Mouse (Mus musculus) cerebellum, adult 9-11 months (tissue): Measurements from ENCODE around the gene Rad51d.

Experiments
- DNase-seq: peaks from one replicate; pipeline ENCODE4 v3.0.0; 2022

Rad51d gene

GRCm38 (mm10) chr11:82889524-82890341, 681 bp downstream of the Rad51d start:
- peak; percentile 41 for DNase-seq

DNA sequence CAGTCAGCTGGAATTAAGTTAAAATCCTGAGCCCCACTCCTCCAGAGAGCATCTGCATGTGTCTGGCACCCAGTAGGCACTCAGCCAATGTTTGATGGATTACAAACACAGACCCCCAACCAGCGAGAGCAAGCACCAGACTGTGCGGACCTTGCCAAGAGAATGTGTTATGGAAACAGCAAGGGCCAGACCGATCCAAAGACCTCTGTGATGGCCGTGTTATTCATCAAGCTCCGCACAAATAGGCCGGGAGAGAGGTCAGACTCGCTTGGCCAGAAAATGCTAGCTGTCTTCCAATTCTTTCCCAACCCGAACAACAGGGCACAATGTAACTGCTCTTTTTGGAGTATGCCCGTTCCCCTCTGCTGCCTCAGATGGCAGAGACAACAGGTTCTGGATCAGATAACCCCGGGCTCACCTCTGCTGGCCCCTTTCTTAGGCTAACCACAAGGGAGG, 1.9 kb downstream of the Rad51d start:
- no peak for DNase-seq

GRCm38 (mm10) chr11:82886559-82886958, 3.9 kb downstream of the Rad51d start:
- no peak for DNase-seq

- no peak for DNase-seq
Observed at GRCm38 (mm10) chr11:82883180-82883579, 7.2 kb downstream of the Rad51d start.

DNA sequence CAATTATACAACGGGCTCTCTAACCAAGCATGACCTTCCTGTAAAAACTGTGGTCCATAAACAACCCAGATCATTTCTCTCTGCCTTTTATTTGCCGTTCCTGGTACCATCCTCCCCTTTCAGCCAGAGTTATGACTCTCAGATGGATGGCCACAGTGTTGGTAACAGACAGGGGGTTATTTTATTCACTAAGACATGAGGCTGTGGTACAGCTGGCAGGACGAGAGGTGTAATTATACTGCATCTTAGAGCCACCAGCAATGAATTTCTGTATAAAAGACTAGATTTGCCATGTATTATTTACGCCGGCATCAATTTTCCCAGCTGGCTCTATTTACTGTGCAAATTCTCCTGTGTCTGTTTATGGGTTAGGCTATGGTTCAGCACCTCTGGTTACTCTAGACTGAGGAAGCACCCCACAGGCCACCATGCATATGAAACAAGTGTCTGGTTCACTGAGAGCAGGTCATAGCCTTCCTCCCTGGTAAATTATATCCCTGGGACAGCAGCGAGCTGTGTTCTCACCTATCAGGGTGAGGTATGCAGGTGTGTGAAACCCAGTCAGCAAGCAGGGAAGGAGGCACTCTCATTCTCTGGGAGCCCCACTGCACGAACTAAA, 12.6 kb downstream of the Rad51d start:
- no peak for DNase-seq

DNA sequence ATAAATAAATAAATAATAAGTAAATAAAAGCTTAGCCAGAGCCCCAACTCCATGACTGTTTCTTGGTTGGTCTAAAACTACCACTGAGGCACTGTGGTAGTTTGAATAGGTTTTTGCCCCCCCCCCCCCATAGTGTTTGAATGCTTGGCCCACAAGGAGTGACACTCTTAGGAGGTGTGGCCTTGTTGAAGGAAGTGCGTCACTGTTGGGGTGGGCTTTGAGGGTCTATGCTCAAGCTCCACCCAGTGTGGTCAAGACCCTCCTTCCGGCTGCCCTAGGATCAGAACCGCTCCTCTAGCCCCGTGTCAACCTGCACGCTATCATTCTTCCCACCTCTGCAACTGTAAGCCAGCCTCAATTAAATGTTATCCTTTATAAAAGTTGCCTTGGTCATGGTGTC, 14.8 kb downstream of the Rad51d start:
- no peak for DNase-seq

- no peak for DNase-seq
Observed at GRCm38 (mm10) chr11:82874924-82875323, 15.5 kb downstream of the Rad51d start.

GRCm38 (mm10) chr11:82871031-82871446, 19.4 kb downstream of the Rad51d start, which contains the start of gene Rffl:
Gene Rffl, minus strand, starts transcription at chr11:82871210.
- peak; percentile 87 for DNase-seq

DNA sequence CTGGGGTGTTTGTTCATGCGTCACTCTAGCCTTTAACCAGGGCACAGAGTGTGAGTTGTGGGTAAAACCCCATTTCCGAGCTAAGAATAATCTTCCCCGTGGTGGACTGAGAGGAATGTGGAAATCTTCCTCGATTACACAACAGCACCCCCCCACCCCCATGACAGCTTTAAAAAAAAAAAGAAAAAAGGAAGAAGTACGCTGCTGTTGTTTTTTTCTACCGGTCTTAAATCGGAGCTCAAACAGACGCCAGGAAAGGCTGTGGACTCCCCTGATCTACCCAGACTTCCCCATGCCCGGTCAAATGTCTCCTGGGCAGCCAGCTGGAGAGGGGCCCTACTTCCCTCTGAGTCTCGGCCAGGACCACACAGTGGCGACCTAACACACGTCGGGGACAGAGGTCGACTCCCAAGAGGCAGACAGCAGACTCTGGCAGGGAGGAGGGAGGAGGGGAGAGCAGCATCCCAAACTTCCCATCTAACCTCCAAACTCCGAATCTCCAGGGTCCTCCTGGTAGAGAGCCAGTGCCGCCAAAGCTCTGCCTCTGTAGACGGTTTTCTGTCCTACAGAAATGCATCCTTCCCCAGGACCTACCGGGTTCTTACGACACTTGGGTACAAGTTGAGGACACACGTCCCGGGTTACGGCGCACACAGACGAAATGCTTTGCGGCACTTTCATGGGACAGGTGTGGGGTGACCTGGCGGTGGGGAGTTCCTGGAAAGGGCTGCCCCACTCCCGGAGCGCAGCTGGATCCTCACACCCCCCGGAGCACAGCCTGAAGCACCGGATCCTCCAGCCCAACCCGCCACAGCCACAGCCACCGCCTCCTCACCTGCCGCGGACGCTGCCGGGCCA, 20.0 kb downstream of the Rad51d start:
- peak; percentile 72 for DNase-seq

- DNase-seq, result peak; percentile 27
Observed at GRCm38 (mm10) chr11:82869506-82870172, 20.8 kb downstream of the Rad51d start.

DNA sequence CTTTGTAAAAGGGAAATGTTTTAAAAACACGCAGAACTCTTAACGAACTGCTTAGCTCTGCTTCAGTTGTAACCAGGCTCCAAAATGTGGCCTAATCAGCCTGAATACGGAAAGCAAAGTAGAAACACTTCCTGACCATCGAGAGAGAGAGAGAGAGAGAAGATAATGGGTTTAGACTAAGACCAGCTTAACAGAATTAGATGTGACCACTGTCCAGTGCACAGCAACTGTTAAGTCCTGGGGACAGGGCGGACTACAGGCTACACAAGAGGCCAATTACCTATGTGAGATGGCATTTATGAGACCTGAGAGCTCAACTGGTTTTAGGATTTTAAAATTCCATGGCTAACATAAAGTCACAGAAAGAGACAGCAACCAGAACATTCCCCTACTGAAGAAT, 22.5 kb downstream of the Rad51d start:
- no peak for DNase-seq

DNA sequence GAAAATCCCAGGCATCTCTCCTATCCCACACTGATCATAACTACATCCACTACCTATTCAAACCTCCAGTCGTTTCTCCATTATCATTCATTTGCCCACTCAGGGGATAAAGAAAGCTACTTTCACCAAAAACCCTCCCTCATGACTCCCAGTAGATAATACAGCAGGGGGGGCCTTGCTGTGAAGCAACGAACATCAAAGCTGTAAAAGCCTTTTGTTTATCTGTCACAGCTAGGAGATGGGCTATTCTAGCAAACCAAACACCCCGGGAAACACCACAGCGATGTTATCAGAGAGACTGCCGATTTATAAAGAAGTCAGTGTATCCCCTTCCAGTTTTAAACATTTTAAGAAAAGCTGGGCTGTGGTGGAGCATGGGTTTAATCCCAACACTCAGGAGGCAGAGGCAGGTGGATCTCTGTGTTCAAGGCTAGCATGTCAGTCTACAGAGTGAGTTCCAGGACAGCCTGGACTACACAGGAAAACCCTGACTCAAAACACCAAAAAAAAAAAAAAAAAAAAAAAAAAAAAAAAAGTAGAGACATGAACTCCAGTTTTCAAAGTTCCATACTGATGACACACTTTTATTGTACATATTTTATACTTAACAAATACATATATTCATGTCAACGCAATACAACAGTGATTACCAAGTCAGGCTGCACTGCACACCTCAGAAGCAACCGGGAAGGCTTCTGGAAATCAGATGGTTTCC, 23.4 kb downstream of the Rad51d start:
- no peak for DNase-seq

- DNase-seq, result no peak
Observed at GRCm38 (mm10) chr11:82865957-82866356, 24.5 kb downstream of the Rad51d start.

GRCm38 (mm10) chr11:82863488-82863931, 26.9 kb downstream of the Rad51d start:
- DNase-seq, result no peak

GRCm38 (mm10) chr11:82863059-82863458, 27.4 kb downstream of the Rad51d start:
- no peak for DNase-seq

GRCm38 (mm10) chr11:82862638-82863037, 27.8 kb downstream of the Rad51d start:
- no peak for DNase-seq

DNA sequence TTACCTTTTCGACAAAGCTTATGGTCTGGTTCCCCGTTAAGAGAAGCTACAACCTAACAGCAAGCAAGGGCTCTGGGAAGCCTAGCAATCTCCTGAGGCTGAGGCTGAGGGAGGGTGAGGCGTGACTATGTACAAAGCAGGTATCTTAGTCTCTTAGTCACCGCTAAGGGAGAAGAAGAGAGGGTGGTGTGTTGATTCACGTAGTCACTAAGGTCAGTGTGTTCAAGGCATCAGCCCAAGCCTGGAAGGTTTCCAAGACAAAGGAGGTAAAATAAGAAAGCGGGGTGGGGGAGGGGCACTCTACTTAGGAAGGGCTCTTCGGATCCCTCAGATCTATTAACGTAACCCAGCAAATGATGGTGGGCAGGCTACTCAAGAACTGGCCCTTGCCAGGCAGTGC, 28.9 kb downstream of the Rad51d start:
- DNase-seq, result no peak

GRCm38 (mm10) chr11:82860759-82861158, 29.7 kb downstream of the Rad51d start:
- no peak for DNase-seq

GRCm38 (mm10) chr11:82857307-82857848, 33.0 kb downstream of the Rad51d start:
- DNase-seq, result no peak

GRCm38 (mm10) chr11:82856032-82856431, 34.4 kb downstream of the Rad51d start:
- DNase-seq, result no peak

- no peak for DNase-seq
Observed at GRCm38 (mm10) chr11:82855327-82855973, 35.0 kb downstream of the Rad51d start.
